Mouse (Mus musculus) megakaryocyte, embryonic 14.5 days (primary cell): ENCODE measurements around the gene Cnnm4.

ENCODE experiments used
- FLI1 ChIP-seq: IDR thresholded peaks from 2 replicates; pipeline ENCODE4 v1.6.1; 2012; ENCODE audit warnings: low read length, inconsistent platforms, mixed read lengths
- GATA1 ChIP-seq: IDR thresholded peaks from 3 replicates; pipeline ENCODE4 v1.6.1; 2012; ENCODE audit warnings: mixed read lengths, low read length, inconsistent platforms, borderline replicate concordance

GRCm38 (mm10) chr1:36429511-36429910, 41.9 kb upstream of the Cnnm4 start:
- no peak for TF ChIP-seq GATA1
- no peak for TF ChIP-seq FLI1
